Mouse (Mus musculus): Measurements from ENCODE around the gene Arhgap30. TPM values are rescaled to one million over a fixed set of nuclear protein-coding genes. Genes with fewer than 3 reads are reported as not detected.
A peak's percentile ranks its signal among the peaks of the same experiment; 100 is the strongest.

Arhgap30 gene
- polyA plus RNA-seq, 1 experiment from 2014 or later, result 0.83 TPM

- Histone ChIP-seq H3K36me3 (peaks cover 58% of the 10 kb centered on the region), H3K9me3 (replicated peaks) (no peaks in the 10 kb centered on the region), H3K4me3 (no peak within 1 kb of the TSS), H3K4me2 (replicated peaks) (no peak within 1 kb of the TSS), H3K27ac (peak within 1 kb of the TSS; percentile 36; the same call in 1 of the 2 replicates), H3K9ac (peak within 1 kb of the TSS; percentile 1; the same call in 1 of the 2 replicates), H3K4me1 (peaks cover 14% of the 10 kb centered on the region), H3K27me3 (no peaks in the 10 kb centered on the region)
- peak; percentile 2; the same call in 1 of the 2 replicates for ATAC-seq (ENCODE audit: low FRiP score)
- 90% methylated on average over 5 of the region's 5 CpGs for WGBS
Measured at GRCm38 (mm10) chr1:171418660-171419059, 29.9 kb downstream of the Arhgap30 start, which contains the start of gene Tstd1. Tstd1 (plus strand) TSS chr1:171418872.

GRCm38 (mm10) chr1:171419291-171419882 lies 30.6 kb downstream of the Arhgap30 start:
- no peaks in the 10 kb centered on the region for H3K9me3 ChIP-seq (replicated peaks)
- WGBS, result 58% methylated on average over 12 of the region's 12 CpGs
- no peak overlapping the region for H3K4me3 ChIP-seq
- peak overlapping the region; percentile 1; the same call in 1 of the 2 replicates for H3K9ac ChIP-seq
- H3K27me3 ChIP-seq, result no peaks in the 10 kb centered on the region
- H3K27ac ChIP-seq, result peak overlapping the region; percentile 36; the same call in 1 of the 2 replicates
- no peak overlapping the region for H3K4me2 ChIP-seq (replicated peaks)
- peaks cover 58% of the 10 kb centered on the region for H3K36me3 ChIP-seq
- H3K4me1 ChIP-seq, result peaks cover 7% of the 10 kb centered on the region
- peak; percentile 59 for ATAC-seq (ENCODE audit: low FRiP score)

- no peak overlapping the region for H3K4me2 ChIP-seq (replicated peaks)
- H3K27ac ChIP-seq, result peak overlapping the region; percentile 36
- WGBS, result 77% methylated on average over 5 of the region's 5 CpGs
- peaks cover 7% of the 10 kb centered on the region for H3K4me1 ChIP-seq
- H3K36me3 ChIP-seq, result peaks cover 58% of the 10 kb centered on the region
- H3K9ac ChIP-seq, result no peak overlapping the region
- no peaks in the 10 kb centered on the region for H3K9me3 ChIP-seq (replicated peaks)
- ATAC-seq (ENCODE audit: low FRiP score), result peak; percentile 44
- no peaks in the 10 kb centered on the region for H3K27me3 ChIP-seq
- no peak overlapping the region for H3K4me3 ChIP-seq
Measured at GRCm38 (mm10) chr1:171419905-171420304, 31.2 kb downstream of the Arhgap30 start.

GRCm38 (mm10) chr1:171422504-171423095 lies 33.8 kb downstream of the Arhgap30 start:
- ATAC-seq (ENCODE audit: low FRiP score), result no peak
- Histone ChIP-seq H3K4me2 (replicated peaks) (no peak overlapping the region), H3K4me1 (peaks cover 7% of the 10 kb centered on the region), H3K27ac (no peak overlapping the region), H3K9me3 (replicated peaks) (no peaks in the 10 kb centered on the region), H3K27me3 (no peaks in the 10 kb centered on the region), H3K4me3 (no peak overlapping the region), H3K9ac (no peak overlapping the region), H3K36me3 (peaks cover 33% of the 10 kb centered on the region)
- 89% methylated on average over 8 of the region's 8 CpGs for WGBS

GRCm38 (mm10) chr1:171424638-171425037 lies 35.9 kb downstream of the Arhgap30 start:
- Histone ChIP-seq H3K9me3 (replicated peaks) (no peaks in the 10 kb centered on the region), H3K4me2 (replicated peaks) (no peak overlapping the region), H3K27me3 (no peaks in the 10 kb centered on the region), H3K27ac (no peak overlapping the region), H3K4me1 (no peaks in the 10 kb centered on the region), H3K36me3 (peaks cover 14% of the 10 kb centered on the region), H3K4me3 (no peak overlapping the region), H3K9ac (no peak overlapping the region)
- 80% methylated on average over 5 of the region's 5 CpGs for WGBS
- no peak for ATAC-seq (ENCODE audit: low FRiP score)

- Histone ChIP-seq H3K27me3 (no peaks in the 10 kb centered on the region), H3K9me3 (replicated peaks) (no peaks in the 10 kb centered on the region), H3K9ac (no peak overlapping the region), H3K36me3 (peaks cover 9% of the 10 kb centered on the region), H3K27ac (no peak overlapping the region), H3K4me3 (no peak overlapping the region), H3K4me1 (no peaks in the 10 kb centered on the region), H3K4me2 (replicated peaks) (no peak overlapping the region)
- 92% methylated on average over 4 of the region's 4 CpGs for WGBS
- ATAC-seq (ENCODE audit: low FRiP score), result no peak
Measured at GRCm38 (mm10) chr1:171425126-171425525, 36.4 kb downstream of the Arhgap30 start.

- no peak for ATAC-seq (ENCODE audit: low FRiP score)
Measured at GRCm38 (mm10) chr1:171432158-171432557, 43.4 kb downstream of the Arhgap30 start.

GRCm38 (mm10) chr1:171435288-171435814 lies 46.6 kb downstream of the Arhgap30 start:
- 59% methylated on average over 7 of the region's 7 CpGs for WGBS
- no peaks in the 10 kb centered on the region for H3K9me3 ChIP-seq (replicated peaks)
- peaks cover 41% of the 10 kb centered on the region for H3K27me3 ChIP-seq
- H3K27ac ChIP-seq, result no peak overlapping the region
- ATAC-seq (ENCODE audit: low FRiP score), result no peak
- no peaks in the 10 kb centered on the region for H3K36me3 ChIP-seq
- no peak overlapping the region for H3K4me2 ChIP-seq (replicated peaks)
- no peak overlapping the region for H3K9ac ChIP-seq
- peaks cover 5% of the 10 kb centered on the region for H3K4me1 ChIP-seq
- H3K4me3 ChIP-seq, result no peak overlapping the region

More at GRCm38 (mm10) chr1:171432158-171432557, 43.4 kb downstream of the Arhgap30 start:
- H3K27ac ChIP-seq, result no peak overlapping the region
- 86% methylated on average over 5 of the region's 5 CpGs for WGBS
- H3K27me3 ChIP-seq, result peaks cover 11% of the 10 kb centered on the region
- no peak overlapping the region for H3K4me3 ChIP-seq
- peaks cover 1% of the 10 kb centered on the region; the same call in 1 of the 2 replicates for H3K4me1 ChIP-seq
- no peaks in the 10 kb centered on the region for H3K9me3 ChIP-seq (replicated peaks)
- no peaks in the 10 kb centered on the region for H3K36me3 ChIP-seq
- H3K4me2 ChIP-seq (replicated peaks), result no peak overlapping the region
- H3K9ac ChIP-seq, result no peak overlapping the region

- no peak overlapping the region for H3K4me3 ChIP-seq
- H3K9me3 ChIP-seq (replicated peaks), result no peaks in the 10 kb centered on the region
- no peak for ATAC-seq (ENCODE audit: low FRiP score)
- H3K4me2 ChIP-seq (replicated peaks), result no peak overlapping the region
- H3K9ac ChIP-seq, result no peak overlapping the region
- WGBS, result 77% methylated on average over 1 of the region's 1 CpGs
- H3K36me3 ChIP-seq, result no peaks in the 10 kb centered on the region
- H3K27me3 ChIP-seq, result peaks cover 41% of the 10 kb centered on the region
- no peak overlapping the region for H3K27ac ChIP-seq
- peaks cover 5% of the 10 kb centered on the region for H3K4me1 ChIP-seq
Measured at GRCm38 (mm10) chr1:171435974-171436373, 47.2 kb downstream of the Arhgap30 start.

GRCm38 (mm10) chr1:171437264-171438013 lies 48.7 kb downstream of the Arhgap30 start, which contains the start of gene F11r:
F11r (plus strand) TSS chr1:171437535.
- 1% methylated on average over 46 of the region's 46 CpGs for WGBS
- peak; percentile 51 for ATAC-seq (ENCODE audit: low FRiP score)
- no peak within 1 kb of the TSS for H3K9ac ChIP-seq

GRCm38 (mm10) chr1:171438014-171438670 lies 49.4 kb downstream of the Arhgap30 start:
- 0 out of 2 replicates have a peak, but pooled peaks have one; percentile 9 for ATAC-seq (ENCODE audit: low FRiP score)

More at GRCm38 (mm10) chr1:171437264-171438013, 48.7 kb downstream of the Arhgap30 start, which contains the start of gene F11r:
- H3K27me3 ChIP-seq, result peaks cover 41% of the 10 kb centered on the region
- H3K9me3 ChIP-seq (replicated peaks), result no peaks in the 10 kb centered on the region
- peak within 1 kb of the TSS; percentile 38 for H3K4me3 ChIP-seq
- no peaks in the 10 kb centered on the region for H3K36me3 ChIP-seq
- peak within 1 kb of the TSS; percentile 50 for H3K4me2 ChIP-seq (replicated peaks)
- no peak within 1 kb of the TSS for H3K27ac ChIP-seq
- H3K4me1 ChIP-seq, result peaks cover 5% of the 10 kb centered on the region

More at GRCm38 (mm10) chr1:171438014-171438670, 49.4 kb downstream of the Arhgap30 start:
- no peaks in the 10 kb centered on the region for H3K9me3 ChIP-seq (replicated peaks)
- peak overlapping the region; percentile 38 for H3K4me3 ChIP-seq
- no peaks in the 10 kb centered on the region for H3K36me3 ChIP-seq
- peak overlapping the region; percentile 50 for H3K4me2 ChIP-seq (replicated peaks)
- peaks cover 5% of the 10 kb centered on the region for H3K4me1 ChIP-seq
- WGBS, result 7% methylated on average over 18 of the region's 18 CpGs
- H3K9ac ChIP-seq, result no peak overlapping the region
- peaks cover 41% of the 10 kb centered on the region for H3K27me3 ChIP-seq
- H3K27ac ChIP-seq, result no peak overlapping the region
